Mouse (Mus musculus): ENCODE data around the gene Tipin.

DNA sequence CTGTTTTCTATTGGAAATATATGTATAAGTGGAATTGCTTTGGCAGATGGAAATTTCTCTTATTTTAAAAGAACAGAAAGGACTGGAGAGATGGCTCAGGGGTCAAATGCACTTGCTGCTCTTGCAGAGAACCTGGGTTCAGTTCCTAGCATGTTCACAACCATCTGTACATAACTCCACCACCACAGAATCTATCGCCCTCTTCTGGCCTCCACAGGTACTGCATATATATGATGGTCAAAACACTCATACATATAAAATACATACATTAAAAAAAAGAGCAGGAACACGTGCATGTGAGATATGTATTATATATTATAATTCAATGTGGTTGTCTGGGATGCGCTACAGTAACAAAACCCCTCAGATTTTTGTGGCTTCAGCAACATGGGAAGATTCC, 69.8 kb downstream of the Tipin start:
- TF ChIP-seq CTCF (IDR thresholded peaks at IDR 0.05; ENCODE audit: control insufficient read depth, insufficient read depth, insufficient read length), result no peak
- TF ChIP-seq USF1 (IDR thresholded peaks at IDR 0.05; ENCODE audit: low read depth), result no peak
- no peak for TF ChIP-seq CEBPB (IDR thresholded peaks at IDR 0.05; ENCODE audit: low read depth)
- no peak for TF ChIP-seq MAX (IDR thresholded peaks at IDR 0.05)
- no peak for TF ChIP-seq MYOG (IDR thresholded peaks at IDR 0.05; ENCODE audit: control insufficient read depth, extremely low read depth, insufficient read length)
